Mouse (Mus musculus): ENCODE data around the gene Ttll7.

Ttll7 gene

GRCm38 (mm10) chr3:147000963-147001362, 148.8 kb downstream of the Ttll7 start:
- DNase-seq: no peak

- DNase-seq: no peak
Observed at GRCm38 (mm10) chr3:147001557-147001956, 149.4 kb downstream of the Ttll7 start.

- no peak for DNase-seq
Observed at GRCm38 (mm10) chr3:147016506-147016905, 164.3 kb downstream of the Ttll7 start.

- no peak for DNase-seq
Observed at GRCm38 (mm10) chr3:147019506-147019905, 167.3 kb downstream of the Ttll7 start.

- no peak for DNase-seq
Observed at GRCm38 (mm10) chr3:147026248-147026647, 174.1 kb downstream of the Ttll7 start.

GRCm38 (mm10) chr3:147028382-147028781, 176.2 kb downstream of the Ttll7 start:
- DNase-seq: no peak

GRCm38 (mm10) chr3:147029718-147030117, 177.6 kb downstream of the Ttll7 start:
- no peak for DNase-seq

GRCm38 (mm10) chr3:147030266-147030880, 178.2 kb downstream of the Ttll7 start:
- DNase-seq: no peak
